Mouse (Mus musculus) stomach, embryonic 14.5 days (tissue): ENCODE data around the gene Josd2. TPM values are rescaled to one million over a fixed set of nuclear protein-coding genes. Genes with fewer than 3 reads are reported as not detected.

Source experiments
- ATAC-seq: fragments of 200-750 bp; cut with Nextera tagmentation; 2 replicates; pipeline ENCODE4 v1.8.0; 2017; ENCODE audit warnings: low read depth, moderate TSS enrichment; ENCODE audit not compliant: insufficient number of reproducible peaks, insufficient read depth, low FRiP score
- H3K27ac ChIP-seq: fragments of 300-500 bp; sonication (generic); 2 replicates; pipeline ENCODE4 v1.5.1; 2014; ENCODE audit warnings: mild to moderate bottlenecking, low read length, moderate library complexity, mixed read lengths
- H3K27me3 ChIP-seq: fragments of 300-500 bp; sonication (generic); 2 replicates; pipeline ENCODE4 v1.6.1; 2014; ENCODE audit warnings: low read length, control low read depth, mixed read lengths; ENCODE audit not compliant: control insufficient read depth, insufficient read depth
- H3K36me3 ChIP-seq: fragments of 300-500 bp; sonication (generic); 2 replicates; pipeline ENCODE4 v1.6.1; 2014; ENCODE audit warnings: mild to moderate bottlenecking, control low read depth, low read length, moderate library complexity, mixed read lengths; ENCODE audit not compliant: control insufficient read depth, insufficient read depth
- H3K4me1 ChIP-seq: fragments of 300-500 bp; sonication (generic); 2 replicates; pipeline ENCODE4 v1.6.1; 2014; ENCODE audit warnings: low read length, control low read depth, mixed read lengths; ENCODE audit not compliant: control insufficient read depth, insufficient read depth
- H3K4me2 ChIP-seq: fragments of 300-500 bp; sonication (generic); replicated peaks from 2 replicates; pipeline ENCODE4 v1.6.1; 2014; ENCODE audit warnings: low read depth, low read length, control low read depth
- H3K4me3 ChIP-seq: fragments of 300-500 bp; sonication (generic); 2 replicates; pipeline ENCODE4 v1.5.1; 2014; ENCODE audit warnings: low read depth, low read length, control low read depth
- H3K9ac ChIP-seq: fragments of 300-500 bp; sonication (generic); replicated peaks from 2 replicates; pipeline ENCODE4 v1.6.1; 2014; ENCODE audit warnings: low read depth, mild to moderate bottlenecking, control low read depth, low read length, moderate library complexity, mixed read lengths
- H3K9me3 ChIP-seq: fragments of 300-500 bp; sonication (generic); 2 replicates; pipeline ENCODE4 v1.6.1; 2016; ENCODE audit warnings: low read depth, low read length, control low read depth; ENCODE audit not compliant: control insufficient read depth
- WGBS: fragments of 180-500 bp; shearing (Covaris S2); extraction: QIAGEN DNeasy Blood & Tissue Kit; methylation state at CpG from one replicate; pipeline ENCODE4 v1.1.7; 2014; 5-methylcytosine and 5-hydroxymethylcytosine counted together
- polyA plus RNA-seq: library from polyadenylated mRNA; unstranded; fragments of >200 nt; fragmentation: Nextera tagmentation; extraction: Ambion mirVana; gene quantifications from 2 replicates; pipeline ENCODE4 v1.2.1, GENCODE M21; 2014

The Josd2 gene
- polyA plus RNA-seq, 1 experiment from 2014 or later: 82.1 TPM

DNA sequence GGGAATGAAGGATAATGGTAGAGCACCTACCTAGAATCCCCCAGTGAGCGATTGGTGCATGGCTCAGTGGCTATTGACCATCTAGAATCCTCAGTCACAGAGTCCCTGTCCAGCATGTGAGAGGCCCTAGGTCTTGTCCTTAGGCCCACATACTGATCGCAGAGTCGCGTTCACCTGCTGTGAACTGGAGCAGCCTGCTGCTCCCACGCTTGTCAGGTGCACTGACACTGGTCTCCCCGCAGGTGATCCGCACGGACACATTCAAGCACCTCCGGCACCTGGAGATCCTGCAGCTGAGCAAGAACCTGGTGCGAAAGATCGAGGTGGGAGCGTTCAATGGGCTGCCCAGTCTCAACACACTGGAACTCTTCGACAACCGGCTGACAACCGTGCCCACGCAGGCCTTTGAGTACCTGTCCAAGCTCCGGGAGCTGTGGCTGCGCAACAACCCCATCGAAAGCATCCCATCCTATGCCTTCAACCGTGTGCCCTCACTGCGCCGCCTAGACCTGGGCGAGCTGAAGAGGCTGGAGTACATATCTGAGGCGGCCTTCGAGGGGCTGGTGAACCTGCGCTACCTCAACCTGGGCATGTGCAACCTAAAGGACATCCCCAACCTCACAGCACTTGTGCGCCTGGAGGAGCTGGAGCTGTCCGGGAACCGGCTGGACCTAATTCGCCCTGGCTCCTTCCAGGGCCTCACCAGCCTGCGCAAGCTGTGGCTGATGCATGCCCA, 6.8 kb upstream of the Josd2 start:
- Histone ChIP-seq H3K9ac (no peak overlapping the region), H3K4me1 (no peaks in the 10 kb centered on the region), H3K9me3 (no peaks in the 10 kb centered on the region), H3K36me3 (no peaks in the 10 kb centered on the region), H3K27ac (no peak overlapping the region), H3K4me3 (no peak overlapping the region), H3K27me3 (peaks cover 32% of the 10 kb centered on the region), H3K4me2 (no peak overlapping the region)
- 72% methylated on average over 31 of the region's 31 CpGs for WGBS
- no peak for ATAC-seq

DNA sequence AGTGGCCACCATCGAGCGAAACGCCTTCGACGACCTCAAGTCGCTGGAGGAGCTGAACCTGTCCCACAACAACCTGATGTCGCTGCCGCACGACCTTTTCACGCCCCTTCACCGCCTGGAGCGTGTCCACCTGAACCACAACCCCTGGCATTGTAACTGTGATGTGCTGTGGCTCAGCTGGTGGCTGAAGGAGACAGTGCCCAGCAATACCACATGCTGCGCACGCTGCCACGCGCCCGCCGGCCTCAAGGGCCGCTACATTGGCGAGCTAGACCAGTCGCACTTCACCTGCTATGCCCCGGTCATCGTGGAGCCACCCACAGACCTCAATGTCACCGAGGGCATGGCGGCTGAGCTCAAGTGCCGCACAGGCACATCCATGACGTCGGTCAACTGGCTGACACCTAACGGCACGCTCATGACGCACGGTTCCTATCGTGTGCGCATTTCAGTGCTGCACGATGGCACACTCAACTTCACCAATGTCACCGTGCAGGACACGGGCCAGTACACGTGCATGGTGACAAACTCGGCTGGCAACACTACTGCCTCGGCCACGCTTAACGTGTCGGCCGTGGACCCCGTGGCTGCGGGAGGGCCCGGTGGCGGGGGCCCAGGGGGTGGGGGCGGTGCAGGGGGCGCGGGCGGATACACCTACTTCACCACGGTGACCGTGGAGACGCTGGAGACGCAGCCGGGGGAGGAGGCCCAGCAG, 6.1 kb upstream of the Josd2 start:
- WGBS: 51% methylated on average over 57 of the region's 57 CpGs

DNA sequence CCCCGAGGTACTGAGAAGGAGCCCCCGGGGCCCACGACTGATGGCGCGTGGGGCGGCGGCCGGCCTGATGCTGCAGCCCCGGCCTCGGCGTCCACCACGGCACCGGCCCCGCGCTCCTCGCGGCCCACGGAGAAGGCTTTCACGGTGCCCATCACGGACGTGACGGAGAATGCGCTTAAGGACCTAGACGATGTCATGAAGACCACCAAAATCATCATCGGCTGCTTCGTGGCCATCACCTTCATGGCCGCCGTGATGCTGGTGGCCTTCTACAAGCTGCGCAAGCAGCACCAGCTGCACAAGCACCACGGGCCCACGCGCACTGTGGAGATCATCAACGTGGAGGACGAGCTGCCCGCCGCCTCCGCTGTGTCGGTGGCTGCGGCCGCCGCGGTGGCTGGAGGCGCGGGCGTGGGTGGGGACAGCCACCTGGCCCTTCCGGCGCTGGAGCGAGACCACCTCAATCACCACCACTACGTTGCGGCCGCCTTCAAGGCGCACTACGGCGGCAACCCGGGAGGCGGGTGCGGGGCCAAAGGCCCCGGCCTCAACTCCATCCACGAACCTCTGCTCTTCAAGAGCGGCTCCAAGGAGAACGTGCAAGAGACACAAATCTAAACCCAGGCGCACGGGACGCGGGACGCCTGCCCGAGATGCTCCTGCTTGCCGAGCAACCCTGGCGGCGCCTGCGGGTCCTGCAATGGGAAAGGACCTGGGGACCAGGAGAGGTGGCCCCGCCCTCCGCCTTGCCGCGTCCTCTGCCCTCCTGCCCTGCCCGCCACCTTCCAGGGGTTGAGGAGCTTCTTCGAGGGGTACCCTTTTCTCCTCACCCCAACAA, 5.3 kb upstream of the Josd2 start:
- 14% methylated on average over 77 of the region's 77 CpGs for WGBS
- H3K9ac ChIP-seq: no peak overlapping the region
- H3K4me3 ChIP-seq: peak overlapping the region; percentile 24
- ATAC-seq: no peak
- H3K27me3 ChIP-seq: peaks cover 32% of the 10 kb centered on the region
- H3K4me2 ChIP-seq: peak overlapping the region; percentile 39
- H3K4me1 ChIP-seq: peaks cover 2% of the 10 kb centered on the region; the same call in 1 of the 2 replicates
- no peak overlapping the region for H3K27ac ChIP-seq
- H3K36me3 ChIP-seq: no peaks in the 10 kb centered on the region
- no peaks in the 10 kb centered on the region for H3K9me3 ChIP-seq

More for the DNA sequence above, 6.1 kb upstream of the Josd2 start:
- ATAC-seq: no peak
- H3K36me3 ChIP-seq: no peaks in the 10 kb centered on the region
- no peak overlapping the region; the same call in 1 of the 2 replicates for H3K4me3 ChIP-seq
- H3K27ac ChIP-seq: no peak overlapping the region
- peaks cover 32% of the 10 kb centered on the region for H3K27me3 ChIP-seq
- no peaks in the 10 kb centered on the region for H3K9me3 ChIP-seq
- H3K9ac ChIP-seq: no peak overlapping the region
- H3K4me2 ChIP-seq: no peak overlapping the region; the same call in 1 of the 2 replicates
- no peaks in the 10 kb centered on the region for H3K4me1 ChIP-seq

DNA sequence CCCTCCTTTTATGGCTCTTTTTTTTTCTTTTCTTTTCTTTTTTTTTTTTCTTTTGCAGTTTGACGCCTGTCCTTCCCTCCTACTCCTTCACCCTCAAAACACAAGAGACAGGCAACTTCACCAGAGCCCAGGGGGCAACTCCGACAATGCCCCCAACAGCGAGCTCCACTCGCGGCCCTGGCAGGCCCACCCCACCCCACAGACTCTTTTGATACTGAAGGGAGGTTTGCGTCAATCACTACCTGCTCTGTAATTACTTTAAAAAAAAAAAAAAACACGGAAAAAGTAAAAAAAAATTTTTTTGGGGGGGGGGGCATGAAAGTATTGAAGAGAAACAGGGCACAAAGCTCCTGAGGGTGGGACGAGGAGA, 4.7 kb upstream of the Josd2 start:
- no peak overlapping the region for H3K9ac ChIP-seq
- peaks cover 32% of the 10 kb centered on the region for H3K27me3 ChIP-seq
- H3K4me3 ChIP-seq: no peak overlapping the region
- no peaks in the 10 kb centered on the region for H3K36me3 ChIP-seq
- H3K4me1 ChIP-seq: peaks cover 4% of the 10 kb centered on the region; the same call in 1 of the 2 replicates
- ATAC-seq: no peak
- no peak overlapping the region for H3K4me2 ChIP-seq
- H3K9me3 ChIP-seq: no peaks in the 10 kb centered on the region
- WGBS: 26% methylated on average over 8 of the region's 8 CpGs
- no peak overlapping the region for H3K27ac ChIP-seq

DNA sequence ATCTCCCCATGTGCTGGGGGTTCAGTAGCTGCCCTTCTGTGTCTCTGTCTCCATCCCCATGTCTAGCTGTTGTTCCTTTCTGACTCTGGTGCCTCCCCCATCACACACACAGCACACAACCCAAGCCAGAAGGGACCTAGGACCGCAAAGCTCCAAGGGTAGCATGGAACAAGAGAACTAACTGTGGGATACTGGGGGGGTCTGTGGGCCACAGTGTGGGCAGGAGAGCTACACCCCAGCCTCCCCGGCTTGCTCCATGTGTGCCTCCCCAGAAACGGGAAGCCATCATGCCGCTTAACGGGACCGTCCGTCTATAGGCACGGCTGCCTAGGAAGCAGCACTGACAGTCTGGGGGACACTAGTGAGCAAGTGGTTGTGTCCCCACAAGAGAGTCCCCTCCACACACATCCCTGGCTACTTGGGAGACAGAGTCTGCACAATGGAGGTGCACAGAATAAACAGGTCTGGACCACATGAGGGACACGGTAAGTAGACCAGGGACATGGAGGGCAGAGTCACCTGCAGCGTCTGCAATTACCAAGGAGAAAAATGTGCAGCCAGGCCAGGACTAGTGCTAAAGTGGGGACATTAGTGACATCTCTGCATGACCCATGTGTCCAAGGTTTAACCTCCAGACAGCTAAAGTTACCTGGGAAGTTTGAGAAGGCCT, 4.1 kb upstream of the Josd2 start:
- Histone ChIP-seq H3K4me3 (no peak overlapping the region), H3K4me2 (no peak overlapping the region), H3K27me3 (peaks cover 32% of the 10 kb centered on the region), H3K9ac (no peak overlapping the region), H3K4me1 (peaks cover 7% of the 10 kb centered on the region), H3K36me3 (no peaks in the 10 kb centered on the region), H3K27ac (no peak overlapping the region), H3K9me3 (no peaks in the 10 kb centered on the region)
- no peak for ATAC-seq
- 73% methylated on average over 10 of the region's 10 CpGs for WGBS

DNA sequence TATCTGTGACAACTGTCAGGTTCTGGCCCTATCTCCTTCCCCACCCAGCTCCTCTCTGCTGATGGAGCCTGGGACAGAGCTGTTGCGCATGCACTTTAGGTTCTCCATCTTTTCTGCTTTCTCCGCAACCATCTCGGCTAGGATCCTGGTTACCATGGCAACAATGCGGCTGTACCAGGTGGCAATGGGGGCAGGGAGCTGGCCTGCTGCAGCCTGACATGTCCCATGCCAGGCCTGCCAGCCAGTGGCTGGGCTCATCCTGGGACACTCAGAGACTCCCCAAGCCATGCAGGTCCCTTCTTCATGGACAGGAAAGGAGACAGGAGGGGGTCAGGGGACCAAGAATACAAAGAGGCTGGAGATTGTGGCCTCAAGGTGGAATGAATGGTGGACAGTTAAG, 3.3 kb upstream of the Josd2 start:
- ATAC-seq: no peak
- Histone ChIP-seq H3K36me3 (no peaks in the 10 kb centered on the region; the same call in 1 of the 2 replicates), H3K27me3 (peaks cover 32% of the 10 kb centered on the region), H3K27ac (no peak overlapping the region), H3K9ac (no peak overlapping the region), H3K4me3 (no peak overlapping the region), H3K4me2 (no peak overlapping the region), H3K9me3 (no peaks in the 10 kb centered on the region), H3K4me1 (peaks cover 8% of the 10 kb centered on the region)
- WGBS: 32% methylated on average over 4 of the region's 4 CpGs

DNA sequence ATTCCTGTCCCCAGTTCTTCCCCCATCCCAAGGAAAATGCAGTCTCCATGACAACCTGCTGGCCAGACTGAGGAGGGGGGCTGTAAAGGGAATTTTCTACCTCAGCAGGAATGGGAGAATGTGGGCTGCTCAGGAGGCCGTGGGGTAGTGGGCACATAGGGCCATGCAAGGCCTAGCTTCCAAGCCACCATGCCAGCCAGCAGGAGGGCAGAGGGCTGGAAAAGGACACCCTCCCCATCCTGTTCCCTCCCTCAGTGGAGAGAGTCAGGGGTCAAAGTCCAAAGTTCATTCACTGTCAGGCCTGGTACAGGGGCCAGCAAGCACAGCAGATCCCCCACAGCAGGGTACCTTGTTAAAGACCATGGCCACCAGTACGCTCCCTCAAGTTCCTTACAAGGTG, 2.7 kb upstream of the Josd2 start, which contains the start of gene Aspdh:
Gene Aspdh (plus strand): TSS at position 281 of the 400 bp plus-strand sequence.
- Histone ChIP-seq H3K4me1 (peaks cover 8% of the 10 kb centered on the region), H3K27ac (no peak within 1 kb of the TSS), H3K4me2 (no peak within 1 kb of the TSS), H3K27me3 (peaks cover 32% of the 10 kb centered on the region), H3K9ac (no peak within 1 kb of the TSS), H3K9me3 (no peaks in the 10 kb centered on the region), H3K36me3 (no peaks in the 10 kb centered on the region; the same call in 1 of the 2 replicates), H3K4me3 (no peak within 1 kb of the TSS)
- 70% methylated on average over 2 of the region's 2 CpGs for WGBS
- no peak for ATAC-seq
